Mouse (Mus musculus) liver, adult 2 months (tissue): Measurements from ENCODE around the gene Grhl1. TPM values are rescaled to one million over a fixed set of nuclear protein-coding genes. Genes with fewer than 3 reads are reported as not detected.

Source experiments
- DNase-seq: peaks from one replicate; pipeline ENCODE4 v3.0.0-alpha.2; 2011; ENCODE audit warnings: low read depth, low spot score; ENCODE audit errors: extremely low read depth
- H3K27ac ChIP-seq: fragments of 200-500 bp; replicated peaks from 2 replicates; pipeline ENCODE4 v1.5.1; 2012; ENCODE audit warnings: low read depth, mild to moderate bottlenecking, control low read depth, inconsistent platforms, low read length; ENCODE audit not compliant: insufficient read depth
- H3K27me3 ChIP-seq: fragments of 200-500 bp; 2 replicates; pipeline ENCODE4 v1.6.1; 2012; ENCODE audit warnings: mild to moderate bottlenecking, moderate library complexity, low read length, inconsistent platforms; ENCODE audit not compliant: control insufficient read depth, insufficient read depth
- H3K36me3 ChIP-seq: fragments of 200-500 bp; 2 replicates; pipeline ENCODE4 v1.6.1; 2012; ENCODE audit warnings: low read length, inconsistent platforms; ENCODE audit not compliant: control insufficient read depth, insufficient read depth
- H3K4me1 ChIP-seq: fragments of 200-500 bp; 2 replicates; pipeline ENCODE4 v1.6.1; 2011; ENCODE audit warnings: low read length; ENCODE audit not compliant: control insufficient read depth, insufficient read depth
- H3K4me3 ChIP-seq: fragments of 200-500 bp; 2 replicates; pipeline ENCODE4 v1.5.1; 2011; ENCODE audit warnings: low read depth, mild to moderate bottlenecking, control low read depth, low read length, moderate library complexity; ENCODE audit not compliant: insufficient read depth
- H3K79me2 ChIP-seq: fragments of 200-500 bp; 2 replicates; pipeline ENCODE4 v1.6.1; 2012; ENCODE audit warnings: inconsistent platforms, mild to moderate bottlenecking, low read length, moderate library complexity; ENCODE audit not compliant: control insufficient read depth, insufficient read depth
- H3K9ac ChIP-seq: fragments of 200-500 bp; 2 replicates; pipeline ENCODE4 v1.6.1; 2012; ENCODE audit warnings: low read depth, mild to moderate bottlenecking, control low read depth, inconsistent platforms, low read length
- CTCF ChIP-seq: fragments of 200-500 bp; IDR thresholded peaks from 2 replicates; pipeline ENCODE4 v1.5.1; 2011; ENCODE audit warnings: low read depth, low read length, control low read depth
- POLR2A ChIP-seq: fragments of 200-500 bp; IDR thresholded peaks from 2 replicates; pipeline ENCODE4 v1.6.1; 2011; ENCODE audit warnings: low read length, control low read depth; ENCODE audit not compliant: insufficient read depth; ENCODE audit errors: extremely low read depth
- WGBS: fragments of 180-500 bp; shearing (Covaris S2); methylation state at CpG from one replicate; pipeline ENCODE4 v1.1.7; 2018; 5-methylcytosine and 5-hydroxymethylcytosine counted together
- polyA plus RNA-seq: library from polyadenylated mRNA; depleted of rRNA; stranded (reverse); fragments of >200 nt; gene quantifications from 2 replicates; pipeline ENCODE4 v1.2.3, GENCODE M21; 2012
- total RNA-seq: library from RNA; depleted of rRNA; stranded (reverse); fragments of >200 nt; gene quantifications from 2 replicates; pipeline ENCODE4 v1.2.3, GENCODE M21; 2014

The Grhl1 gene
- total and polyA plus RNA-seq, 2 experiments: 0.28 to 0.42 TPM

- H3K27ac ChIP-seq: peak overlapping the region; percentile 95
- TF ChIP-seq CTCF (no peak), POLR2A (no peak; the same call in 1 of the 2 replicates)
- 1% methylated on average over 22 of the region's 22 CpGs for WGBS
- DNase-seq: no peak
- H3K36me3 ChIP-seq: peaks cover 9% of the 10 kb centered on the region; the same call in 1 of the 2 replicates
- peaks cover 28% of the 10 kb centered on the region for H3K4me1 ChIP-seq
- peak overlapping the region; percentile 72 for H3K4me3 ChIP-seq
- peaks cover 22% of the 10 kb centered on the region; the same call in 1 of the 2 replicates for H3K79me2 ChIP-seq
- H3K27me3 ChIP-seq: no peaks in the 10 kb centered on the region
- peak overlapping the region; percentile 81 for H3K9ac ChIP-seq
Observed at GRCm38 (mm10) chr12:24650415-24651062, 78.5 kb downstream of the Grhl1 start.

GRCm38 (mm10) chr12:24651063-24651557 lies 79.0 kb downstream of the Grhl1 start, which contains the start of gene Klf11:
Gene Klf11 (plus strand): TSS chr12:24651274.
- peak within 1 kb of the TSS; percentile 90 for H3K4me3 ChIP-seq
- H3K27me3 ChIP-seq: no peaks in the 10 kb centered on the region
- H3K4me1 ChIP-seq: peaks cover 28% of the 10 kb centered on the region
- peak within 1 kb of the TSS; percentile 96 for H3K27ac ChIP-seq
- under 1% methylated on average over 64 of the region's 68 CpGs for WGBS
- H3K36me3 ChIP-seq: peaks cover 14% of the 10 kb centered on the region; the same call in 1 of the 2 replicates
- peak within 1 kb of the TSS; percentile 99 for H3K9ac ChIP-seq
- peaks cover 23% of the 10 kb centered on the region; the same call in 1 of the 2 replicates for H3K79me2 ChIP-seq
- no peak for TF ChIP-seq CTCF
- peak; percentile 61 for TF ChIP-seq POLR2A
- DNase-seq: peak; percentile 73

GRCm38 (mm10) chr12:24651642-24652342 lies 79.7 kb downstream of the Grhl1 start:
- H3K27ac ChIP-seq: peak overlapping the region; percentile 96
- H3K36me3 ChIP-seq: peaks cover 15% of the 10 kb centered on the region; the same call in 1 of the 2 replicates
- peak; percentile 86 for DNase-seq
- H3K4me1 ChIP-seq: peaks cover 28% of the 10 kb centered on the region
- peaks cover 23% of the 10 kb centered on the region; the same call in 1 of the 2 replicates for H3K79me2 ChIP-seq
- H3K9ac ChIP-seq: peak overlapping the region; percentile 99
- H3K4me3 ChIP-seq: peak overlapping the region; percentile 90
- no peaks in the 10 kb centered on the region for H3K27me3 ChIP-seq
- TF ChIP-seq POLR2A (no peak), CTCF (no peak)
- WGBS: 2% methylated on average over 36 of the region's 36 CpGs

GRCm38 (mm10) chr12:24654065-24654862 lies 82.2 kb downstream of the Grhl1 start:
- Histone ChIP-seq H3K79me2 (peaks cover 23% of the 10 kb centered on the region; the same call in 1 of the 2 replicates), H3K27ac (no peak overlapping the region), H3K27me3 (no peaks in the 10 kb centered on the region), H3K4me1 (peaks cover 25% of the 10 kb centered on the region), H3K9ac (no peak overlapping the region), H3K4me3 (no peak overlapping the region), H3K36me3 (peaks cover 20% of the 10 kb centered on the region; the same call in 1 of the 2 replicates)
- TF ChIP-seq CTCF (no peak), POLR2A (no peak)
- DNase-seq: no peak
- WGBS: 85% methylated on average over 16 of the region's 16 CpGs

GRCm38 (mm10) chr12:24656436-24656835 lies 84.4 kb downstream of the Grhl1 start:
- H3K9ac ChIP-seq: no peak overlapping the region
- H3K27ac ChIP-seq: no peak overlapping the region; the same call in 1 of the 2 replicates
- H3K4me1 ChIP-seq: peaks cover 27% of the 10 kb centered on the region
- DNase-seq: peak; percentile 56
- TF ChIP-seq POLR2A (no peak), CTCF (no peak; the same call in 1 of the 2 replicates)
- H3K36me3 ChIP-seq: peaks cover 24% of the 10 kb centered on the region; the same call in 1 of the 2 replicates
- H3K27me3 ChIP-seq: no peaks in the 10 kb centered on the region
- H3K4me3 ChIP-seq: no peak overlapping the region
- H3K79me2 ChIP-seq: peaks cover 22% of the 10 kb centered on the region; the same call in 1 of the 2 replicates
- 67% methylated on average over 3 of the region's 3 CpGs for WGBS
